Mouse (Mus musculus): ENCODE results near the gene Ccdc122.

DNA sequence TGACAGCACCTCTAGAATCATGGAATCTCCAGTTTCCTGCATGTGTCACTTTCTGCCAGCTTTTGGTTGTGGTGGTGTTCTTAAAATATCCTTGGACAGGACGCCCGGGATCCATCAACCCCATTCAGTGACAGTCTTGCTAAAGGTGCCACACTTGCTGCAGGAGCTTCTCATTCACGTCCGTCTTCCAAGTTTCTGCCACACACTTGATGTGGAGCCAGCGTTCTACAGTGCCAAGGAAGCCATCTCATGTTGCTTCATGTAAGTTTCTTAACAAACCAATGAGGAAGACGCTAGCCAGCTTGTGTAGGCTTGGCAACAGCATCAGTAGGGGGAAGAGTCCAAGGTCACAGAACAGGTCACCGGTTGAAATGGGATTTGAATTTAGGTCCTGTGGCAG, 114.9 kb downstream of the Ccdc122 start:
- TF ChIP-seq POLR2A (IDR thresholded peaks at IDR 0.05; ENCODE audit: borderline replicate concordance, low read depth, low read length) (no peak), CTCF (IDR thresholded peaks at IDR 0.05; ENCODE audit: low read depth, low read length) (no peak)
